Mouse (Mus musculus): ENCODE data around the gene Olfr1344. TPM values are rescaled to one million over a fixed set of nuclear protein-coding genes. Genes with fewer than 3 reads are reported as not detected.
A peak's percentile ranks its signal among the peaks of the same experiment; 100 is the strongest.

Gene Olfr1344
- not detected in 2 replicates for polyA plus RNA-seq (2012; rRNA removed)

DNA sequence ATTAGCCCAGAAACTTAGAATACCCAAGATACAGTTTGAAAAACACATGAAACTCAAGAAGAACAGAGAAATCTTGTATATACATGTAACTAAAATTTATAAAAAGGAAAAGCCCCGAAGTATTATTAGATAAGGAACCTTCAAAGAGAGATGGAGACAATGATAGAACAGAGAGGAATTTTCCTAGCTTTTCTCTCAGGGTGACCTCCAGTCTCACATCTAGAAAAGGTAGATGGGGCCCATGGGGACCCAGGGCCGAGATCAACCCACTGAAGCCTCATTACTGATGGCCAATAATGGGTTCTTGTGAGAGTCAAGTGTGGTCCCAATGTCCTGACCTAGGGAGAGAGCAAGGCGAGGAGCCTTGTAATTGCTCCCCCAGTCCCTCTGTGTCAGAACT, at the start of gene Olfr1344:
Olfr1344 (plus strand) TSS at position 301 of the 400 bp plus-strand sequence.
- 59% methylated on average over 3 of the region's 3 CpGs for WGBS
- Histone ChIP-seq H3K4me3 (replicated peaks; ENCODE audit: extremely low read depth, low read depth, low read length) (no peak within 1 kb of the TSS), H3K4me1 (ENCODE audit: control insufficient read depth, insufficient read depth, low read length) (no peaks in the 10 kb centered on the region)
- no peak for TF ChIP-seq CTCF (IDR thresholded peaks at IDR 0.05; ENCODE audit: insufficient read depth, low read length)
- no peak for TF ChIP-seq POLR2A (IDR thresholded peaks at IDR 0.05; ENCODE audit: borderline replicate concordance, extremely low read depth, low read depth, low read length)
- no peak for DNase-seq

DNA sequence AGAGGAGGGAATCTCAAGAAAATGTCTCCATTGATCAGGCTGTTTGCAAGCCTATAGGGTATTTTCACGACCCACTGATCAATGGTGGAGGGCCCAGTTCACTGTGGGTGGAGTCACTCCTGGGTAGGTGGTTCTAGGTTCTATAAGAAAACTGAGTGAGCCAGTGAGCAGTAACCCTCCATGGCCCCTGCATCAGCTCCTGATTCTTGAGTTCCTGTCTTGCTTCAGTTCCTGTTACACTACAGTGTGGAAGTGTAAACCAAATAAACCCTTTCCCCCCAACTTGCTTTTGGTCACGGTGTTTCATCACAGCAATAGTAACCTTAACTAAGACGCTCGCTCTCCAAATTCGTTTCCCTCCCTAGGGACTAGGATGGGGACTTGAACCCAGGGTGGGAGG, 49.5 kb upstream of the Olfr1344 start:
- peaks cover under 1% of the 10 kb centered on the region; the same call in 1 of the 2 replicates for H3K4me1 ChIP-seq (ENCODE audit: control insufficient read depth, insufficient read depth, low read length)
- 83% methylated on average over 5 of the region's 5 CpGs for WGBS
- TF ChIP-seq CTCF (IDR thresholded peaks at IDR 0.05; ENCODE audit: insufficient read depth, low read length) (no peak), POLR2A (IDR thresholded peaks at IDR 0.05; ENCODE audit: borderline replicate concordance, extremely low read depth, low read depth, low read length) (no peak)
- DNase-seq = no peak
- no peak overlapping the region for H3K4me3 ChIP-seq (replicated peaks; ENCODE audit: extremely low read depth, low read depth, low read length)

DNA sequence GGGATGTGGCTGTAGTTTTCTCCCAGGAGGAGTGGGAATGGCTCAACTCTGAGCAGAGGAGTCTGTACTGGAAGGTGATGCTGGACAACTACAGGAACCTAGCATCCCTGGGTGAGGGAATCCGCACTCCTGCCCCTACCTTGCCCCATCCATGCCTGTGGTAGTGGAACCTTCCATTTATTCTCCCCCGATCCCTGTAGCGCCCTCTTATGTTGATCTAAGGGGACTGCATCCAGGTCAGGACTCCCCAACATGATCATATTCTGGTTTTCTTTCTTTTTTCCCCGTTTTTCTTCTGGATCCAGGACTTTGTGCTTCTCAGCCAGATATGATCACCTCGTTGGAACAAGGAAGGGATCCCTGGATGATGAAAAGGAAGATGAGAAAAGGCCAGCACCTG, 49.0 kb upstream of the Olfr1344 start:
- DNase-seq = no peak
- Histone ChIP-seq H3K4me1 (ENCODE audit: control insufficient read depth, insufficient read depth, low read length) (no peaks in the 10 kb centered on the region), H3K4me3 (replicated peaks; ENCODE audit: extremely low read depth, low read depth, low read length) (no peak overlapping the region)
- TF ChIP-seq CTCF (IDR thresholded peaks at IDR 0.05; ENCODE audit: insufficient read depth, low read length) = no peak
- TF ChIP-seq POLR2A (IDR thresholded peaks at IDR 0.05; ENCODE audit: borderline replicate concordance, extremely low read depth, low read depth, low read length) = no peak
- WGBS = 76% methylated on average over 5 of the region's 5 CpGs

GRCm38 (mm10) chr7:6397996-6398975, 40.2 kb upstream of the Olfr1344 start, which contains the start of gene Smim17:
Gene Smim17, plus strand, starts transcription at chr7:6398715.
- peak; percentile 21 for DNase-seq
- 27% methylated on average over 25 of the region's 25 CpGs for WGBS
- TF ChIP-seq POLR2A (IDR thresholded peaks at IDR 0.05; ENCODE audit: borderline replicate concordance, extremely low read depth, low read depth, low read length) = 0 out of 2 replicates have a peak, but pooled peaks have one; percentile 4
- TF ChIP-seq CTCF (IDR thresholded peaks at IDR 0.05; ENCODE audit: insufficient read depth, low read length) = no peak
- peak within 1 kb of the TSS; percentile 45 for H3K4me3 ChIP-seq (replicated peaks; ENCODE audit: extremely low read depth, low read depth, low read length)
- H3K4me1 ChIP-seq (ENCODE audit: control insufficient read depth, insufficient read depth, low read length) = no peaks in the 10 kb centered on the region

- Histone ChIP-seq H3K4me1 (ENCODE audit: control insufficient read depth, insufficient read depth, low read length) (no peaks in the 10 kb centered on the region), H3K4me3 (replicated peaks; ENCODE audit: extremely low read depth, low read depth, low read length) (no peak within 1 kb of the TSS)
- peak; percentile 32; the same call in 1 of the 2 replicates for TF ChIP-seq POLR2A (IDR thresholded peaks at IDR 0.05; ENCODE audit: borderline replicate concordance, extremely low read depth, low read depth, low read length)
- peak; percentile 55; the same call in 1 of the 2 replicates for TF ChIP-seq CTCF (IDR thresholded peaks at IDR 0.05; ENCODE audit: insufficient read depth, low read length)
- under 1% methylated on average over 17 of the region's 17 CpGs for WGBS
- DNase-seq = peak; percentile 89
Measured at GRCm38 (mm10) chr7:6410043-6410442, 28.4 kb upstream of the Olfr1344 start, which contains the start of gene Gm20715. Gene Gm20715, plus strand, starts transcription at chr7:6410277.

DNA sequence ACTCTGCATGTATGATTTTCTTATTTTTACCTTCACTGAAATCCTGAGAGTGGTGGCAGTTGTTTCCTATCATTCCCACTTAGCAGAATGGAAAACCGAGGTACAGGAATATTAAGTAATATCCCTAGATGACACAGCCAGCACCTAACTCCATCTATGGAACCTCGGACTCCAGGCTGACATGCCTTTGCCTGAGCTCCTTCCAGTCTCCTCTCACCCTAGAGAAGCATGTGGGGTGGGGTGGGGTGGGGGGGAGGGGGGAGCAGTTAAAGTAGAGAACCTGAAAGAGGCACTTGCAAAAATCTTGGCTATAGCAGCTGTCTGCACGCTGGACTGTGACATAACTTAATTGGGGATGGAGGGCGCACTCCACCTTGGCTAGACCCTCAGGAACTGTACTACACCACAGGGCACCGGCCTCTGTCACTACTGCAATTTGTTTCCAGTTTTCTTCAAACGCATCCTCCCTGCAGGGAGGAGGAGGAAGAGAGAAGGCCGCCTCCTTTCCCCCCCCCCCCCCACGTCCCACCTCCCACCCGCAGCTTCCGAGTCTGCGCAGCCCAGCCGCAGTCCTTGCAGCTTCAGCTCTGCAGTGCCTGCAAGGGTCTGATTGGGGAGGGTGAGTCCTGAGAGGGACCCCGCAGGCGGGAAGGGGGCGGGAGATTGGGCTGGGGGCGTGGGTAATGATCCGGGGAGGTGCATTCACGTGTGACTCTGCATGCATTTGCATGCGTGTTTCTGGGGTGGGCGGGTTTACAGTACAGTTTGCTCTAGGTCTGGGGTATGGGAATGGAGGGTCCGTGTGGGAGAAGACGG, 23.7 kb upstream of the Olfr1344 start:
- TF ChIP-seq POLR2A (IDR thresholded peaks at IDR 0.05; ENCODE audit: borderline replicate concordance, extremely low read depth, low read depth, low read length) = no peak
- no peak for TF ChIP-seq CTCF (IDR thresholded peaks at IDR 0.05; ENCODE audit: insufficient read depth, low read length)
- WGBS = 8% methylated on average over 21 of the region's 22 CpGs
- no peak for DNase-seq

DNA sequence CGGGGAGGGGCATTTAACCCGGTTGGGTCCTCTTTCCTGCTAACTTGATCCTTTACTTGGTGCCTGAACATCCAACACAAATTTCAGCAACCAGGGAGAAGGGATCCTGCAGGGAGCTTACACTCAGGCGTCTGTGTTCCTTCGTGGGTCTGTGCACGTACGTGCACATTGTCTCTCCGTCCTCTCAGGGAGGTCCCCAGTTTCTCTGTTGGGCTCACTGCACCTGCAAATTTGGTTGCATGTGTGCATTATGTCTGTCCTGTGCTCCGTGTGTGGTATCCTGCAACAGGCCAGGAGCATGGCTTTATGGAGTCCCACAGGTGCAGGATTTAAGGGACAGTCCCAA, 23.1 kb upstream of the Olfr1344 start:
- DNase-seq = no peak
- TF ChIP-seq POLR2A (IDR thresholded peaks at IDR 0.05; ENCODE audit: borderline replicate concordance, extremely low read depth, low read depth, low read length) = no peak
- no peak for TF ChIP-seq CTCF (IDR thresholded peaks at IDR 0.05; ENCODE audit: insufficient read depth, low read length)
- 19% methylated on average over 8 of the region's 8 CpGs for WGBS
- H3K4me1 ChIP-seq (ENCODE audit: control insufficient read depth, insufficient read depth, low read length) = no peaks in the 10 kb centered on the region
- no peak overlapping the region for H3K4me3 ChIP-seq (replicated peaks; ENCODE audit: extremely low read depth, low read depth, low read length)

More for the DNA sequence above, 23.7 kb upstream of the Olfr1344 start:
- H3K4me3 ChIP-seq (replicated peaks; ENCODE audit: extremely low read depth, low read depth, low read length) = no peak overlapping the region
- H3K4me1 ChIP-seq (ENCODE audit: control insufficient read depth, insufficient read depth, low read length) = no peaks in the 10 kb centered on the region

DNA sequence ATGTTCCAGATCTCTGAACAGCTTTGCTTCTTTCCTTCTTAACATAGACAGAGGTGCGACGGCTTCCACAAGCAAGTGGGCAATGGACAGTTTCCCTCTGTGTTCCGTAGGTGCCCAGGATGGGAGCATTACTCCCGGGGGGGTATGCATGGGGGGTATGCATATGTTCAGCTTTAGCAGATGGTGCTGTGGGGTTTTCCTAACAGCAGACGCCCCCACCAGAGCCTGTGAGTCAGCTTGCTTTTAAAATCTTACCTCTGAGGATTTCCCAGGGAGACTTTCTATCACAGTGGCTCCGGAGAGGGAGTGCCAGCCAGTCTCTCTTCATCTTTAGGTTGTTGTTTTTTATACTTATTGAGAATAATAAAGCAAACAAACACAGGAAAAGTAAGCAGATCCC, 18.6 kb upstream of the Olfr1344 start:
- 64% methylated on average over 6 of the region's 6 CpGs for WGBS
- DNase-seq = no peak
- H3K4me3 ChIP-seq (replicated peaks; ENCODE audit: extremely low read depth, low read depth, low read length) = no peak overlapping the region
- TF ChIP-seq CTCF (IDR thresholded peaks at IDR 0.05; ENCODE audit: insufficient read depth, low read length) (no peak), POLR2A (IDR thresholded peaks at IDR 0.05; ENCODE audit: borderline replicate concordance, extremely low read depth, low read depth, low read length) (no peak)
- H3K4me1 ChIP-seq (ENCODE audit: control insufficient read depth, insufficient read depth, low read length) = no peaks in the 10 kb centered on the region

GRCm38 (mm10) chr7:6429381-6429780, 9.1 kb upstream of the Olfr1344 start:
- H3K4me3 ChIP-seq (replicated peaks; ENCODE audit: extremely low read depth, low read depth, low read length) = no peak overlapping the region
- H3K4me1 ChIP-seq (ENCODE audit: control insufficient read depth, insufficient read depth, low read length) = no peaks in the 10 kb centered on the region
- no peak for TF ChIP-seq CTCF (IDR thresholded peaks at IDR 0.05; ENCODE audit: insufficient read depth, low read length)
- no peak for TF ChIP-seq POLR2A (IDR thresholded peaks at IDR 0.05; ENCODE audit: borderline replicate concordance, extremely low read depth, low read depth, low read length)
- WGBS = 85% methylated on average over 3 of the region's 3 CpGs
- DNase-seq = no peak

Data from lung, adult 2 months (tissue).